Mouse (Mus musculus): ENCODE results near the gene Spata16. TPM values are rescaled to one million over a fixed set of nuclear protein-coding genes. Genes with fewer than 3 reads are reported as not detected.

Spata16 gene
- polyA plus RNA-seq, 1 experiment from 2014 or later = not detected

- WGBS = 75% methylated on average over 5 of the region's 5 CpGs
- Histone ChIP-seq H3K27me3 (ENCODE audit: insufficient read depth, low read length) (no peaks in the 10 kb centered on the region), H3K36me3 (ENCODE audit: insufficient read depth, low read length) (no peaks in the 10 kb centered on the region), H3K9ac (ENCODE audit: low read depth, low read length) (no peak overlapping the region), H3K27ac (no peak overlapping the region), H3K4me2 (ENCODE audit: low read length) (no peak overlapping the region), H3K4me1 (replicated peaks; ENCODE audit: insufficient read depth, low read length) (no peaks in the 10 kb centered on the region), H3K4me3 (replicated peaks; ENCODE audit: low read depth, low read length) (no peak overlapping the region), H3K9me3 (replicated peaks; ENCODE audit: low read length) (no peaks in the 10 kb centered on the region)
- ATAC-seq (replicated peaks; ENCODE audit: low FRiP score, low read depth) (no peak), DNase-seq (ENCODE audit: low spot score) (no peak)
- no peak for TF ChIP-seq CTCF (IDR thresholded peaks at IDR 0.05; ENCODE audit: low read depth)
Observed at GRCm38 (mm10) chr3:26966776-26967175, 329.4 kb downstream of the Spata16 start.

- Histone ChIP-seq H3K36me3 (ENCODE audit: insufficient read depth, low read length) (no peaks in the 10 kb centered on the region), H3K4me1 (replicated peaks; ENCODE audit: insufficient read depth, low read length) (no peaks in the 10 kb centered on the region), H3K4me2 (ENCODE audit: low read length) (no peak overlapping the region), H3K9ac (ENCODE audit: low read depth, low read length) (no peak overlapping the region), H3K4me3 (replicated peaks; ENCODE audit: low read depth, low read length) (no peak overlapping the region), H3K9me3 (replicated peaks; ENCODE audit: low read length) (no peaks in the 10 kb centered on the region), H3K27me3 (ENCODE audit: insufficient read depth, low read length) (no peaks in the 10 kb centered on the region), H3K27ac (no peak overlapping the region)
- WGBS = 71% methylated on average over 3 of the region's 3 CpGs
- ATAC-seq (replicated peaks; ENCODE audit: low FRiP score, low read depth) (peak; percentile 82), DNase-seq (ENCODE audit: low spot score) (peak; percentile 15)
- TF ChIP-seq CTCF (IDR thresholded peaks at IDR 0.05; ENCODE audit: low read depth) = no peak
Observed at GRCm38 (mm10) chr3:26968852-26969513, 331.6 kb downstream of the Spata16 start.

GRCm38 (mm10) chr3:26970529-26970928, 333.1 kb downstream of the Spata16 start:
- Histone ChIP-seq H3K4me2 (ENCODE audit: low read length) (no peak overlapping the region), H3K9me3 (replicated peaks; ENCODE audit: low read length) (no peaks in the 10 kb centered on the region), H3K27me3 (ENCODE audit: insufficient read depth, low read length) (no peaks in the 10 kb centered on the region), H3K36me3 (ENCODE audit: insufficient read depth, low read length) (no peaks in the 10 kb centered on the region), H3K27ac (no peak overlapping the region), H3K9ac (ENCODE audit: low read depth, low read length) (no peak overlapping the region), H3K4me3 (replicated peaks; ENCODE audit: low read depth, low read length) (no peak overlapping the region), H3K4me1 (replicated peaks; ENCODE audit: insufficient read depth, low read length) (no peaks in the 10 kb centered on the region)
- ATAC-seq (replicated peaks; ENCODE audit: low FRiP score, low read depth) (no peak), DNase-seq (ENCODE audit: low spot score) (no peak)
- no peak for TF ChIP-seq CTCF (IDR thresholded peaks at IDR 0.05; ENCODE audit: low read depth)
- 84% methylated on average over 3 of the region's 3 CpGs for WGBS

- Histone ChIP-seq H3K4me2 (ENCODE audit: low read length) (no peak overlapping the region), H3K4me3 (replicated peaks; ENCODE audit: low read depth, low read length) (no peak overlapping the region), H3K27ac (no peak overlapping the region), H3K27me3 (ENCODE audit: insufficient read depth, low read length) (no peaks in the 10 kb centered on the region), H3K9me3 (replicated peaks; ENCODE audit: low read length) (no peaks in the 10 kb centered on the region), H3K36me3 (ENCODE audit: insufficient read depth, low read length) (no peaks in the 10 kb centered on the region), H3K4me1 (replicated peaks; ENCODE audit: insufficient read depth, low read length) (no peaks in the 10 kb centered on the region), H3K9ac (ENCODE audit: low read depth, low read length) (no peak overlapping the region)
- ATAC-seq (replicated peaks; ENCODE audit: low FRiP score, low read depth) (no peak; the same call in 1 of the 2 replicates), DNase-seq (ENCODE audit: low spot score) (no peak)
- TF ChIP-seq CTCF (IDR thresholded peaks at IDR 0.05; ENCODE audit: low read depth) = no peak
- 33% methylated on average over 1 of the region's 1 CpGs for WGBS
Observed at GRCm38 (mm10) chr3:26971276-26971675, 333.9 kb downstream of the Spata16 start.

- Histone ChIP-seq H3K4me1 (replicated peaks; ENCODE audit: insufficient read depth, low read length) (no peaks in the 10 kb centered on the region), H3K27ac (no peak overlapping the region), H3K27me3 (ENCODE audit: insufficient read depth, low read length) (no peaks in the 10 kb centered on the region), H3K9ac (ENCODE audit: low read depth, low read length) (no peak overlapping the region), H3K9me3 (replicated peaks; ENCODE audit: low read length) (no peaks in the 10 kb centered on the region), H3K36me3 (ENCODE audit: insufficient read depth, low read length) (no peaks in the 10 kb centered on the region), H3K4me3 (replicated peaks; ENCODE audit: low read depth, low read length) (no peak overlapping the region), H3K4me2 (ENCODE audit: low read length) (no peak overlapping the region)
- no peak for TF ChIP-seq CTCF (IDR thresholded peaks at IDR 0.05; ENCODE audit: low read depth)
- DNase-seq (ENCODE audit: low spot score) = peak; percentile 40
- ATAC-seq (replicated peaks; ENCODE audit: low FRiP score, low read depth) = no peak; the same call in 1 of the 2 replicates
- 27% methylated on average over 1 of the region's 1 CpGs for WGBS
Observed at GRCm38 (mm10) chr3:26972105-26972504, 334.7 kb downstream of the Spata16 start.

GRCm38 (mm10) chr3:26979603-26980002, 342.2 kb downstream of the Spata16 start:
- no peak overlapping the region for H3K9ac ChIP-seq (ENCODE audit: low read depth, low read length)
- no peak for TF ChIP-seq CTCF (IDR thresholded peaks at IDR 0.05; ENCODE audit: low read depth)
- no peaks in the 10 kb centered on the region for H3K36me3 ChIP-seq (ENCODE audit: insufficient read depth, low read length)
- H3K4me2 ChIP-seq (ENCODE audit: low read length) = no peak overlapping the region
- H3K27me3 ChIP-seq (ENCODE audit: insufficient read depth, low read length) = no peaks in the 10 kb centered on the region
- no peak overlapping the region for H3K4me3 ChIP-seq (replicated peaks; ENCODE audit: low read depth, low read length)
- ATAC-seq (replicated peaks; ENCODE audit: low FRiP score, low read depth) (no peak), DNase-seq (ENCODE audit: low spot score) (no peak)
- H3K9me3 ChIP-seq (replicated peaks; ENCODE audit: low read length) = no peaks in the 10 kb centered on the region
- no peaks in the 10 kb centered on the region for H3K4me1 ChIP-seq (replicated peaks; ENCODE audit: insufficient read depth, low read length)
- H3K27ac ChIP-seq = no peak overlapping the region
- WGBS = 70% methylated on average over 2 of the region's 2 CpGs

GRCm38 (mm10) chr3:26980371-26980770, 343.0 kb downstream of the Spata16 start:
- ATAC-seq (replicated peaks; ENCODE audit: low FRiP score, low read depth) (no peak), DNase-seq (ENCODE audit: low spot score) (no peak)
- Histone ChIP-seq H3K4me3 (replicated peaks; ENCODE audit: low read depth, low read length) (no peak overlapping the region), H3K4me2 (ENCODE audit: low read length) (no peak overlapping the region), H3K9ac (ENCODE audit: low read depth, low read length) (no peak overlapping the region), H3K36me3 (ENCODE audit: insufficient read depth, low read length) (no peaks in the 10 kb centered on the region), H3K4me1 (replicated peaks; ENCODE audit: insufficient read depth, low read length) (no peaks in the 10 kb centered on the region), H3K27ac (no peak overlapping the region), H3K27me3 (ENCODE audit: insufficient read depth, low read length) (no peaks in the 10 kb centered on the region), H3K9me3 (replicated peaks; ENCODE audit: low read length) (no peaks in the 10 kb centered on the region)
- 92% methylated on average over 3 of the region's 3 CpGs for WGBS
- no peak for TF ChIP-seq CTCF (IDR thresholded peaks at IDR 0.05; ENCODE audit: low read depth)
